Comparison of ENCODE assay signal across 9 mouse cellular contexts in the genomic region with DNA sequence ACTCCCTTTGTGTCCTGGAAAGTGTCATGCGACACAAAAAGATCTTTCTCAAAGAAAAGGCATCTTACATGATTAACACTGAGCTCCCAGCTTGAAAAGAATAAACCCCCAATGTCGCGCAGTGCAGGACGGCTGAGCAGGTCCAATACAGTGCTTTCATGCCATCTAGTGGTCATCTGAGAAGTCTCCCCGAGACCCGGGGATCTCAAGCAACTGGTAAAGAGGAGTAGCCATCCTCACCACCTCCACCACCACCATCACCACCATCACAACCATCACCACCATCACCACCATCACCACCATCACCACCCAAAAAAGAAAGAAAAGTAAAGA.
DNase-seq lines count a peak whose midpoint lies in the region; ATAC-seq lines count a peak whose summit lies in the region.
"Had no signal": no experiment of that assay in that cellular context is flagged by ENCODE, and none has a peak within 500 bp of the region (broad histone marks: within the 10 kb centered on the region; RNA-seq: fewer than 3 reads in every experiment).

No protein-coding gene starts in this region.

- peak overlapping the region; percentile 53 for H3K9ac ChIP-seq in forebrain, embryonic 15.5 days (replicated peaks)
- no peak overlapping the region for H3K9ac ChIP-seq in hindbrain, embryonic 12.5 days

- peak overlapping the region; percentile 40 for H3K4me2 ChIP-seq in forebrain, embryonic 15.5 days (replicated peaks)
- H3K4me2 ChIP-seq in hindbrain, embryonic 12.5 days (replicated peaks), result peak overlapping the region; percentile 29

- no peaks in the 10 kb centered on the region for H3K27me3 ChIP-seq in forebrain, embryonic 15.5 days
- no peaks in the 10 kb centered on the region for H3K27me3 ChIP-seq in hindbrain, embryonic 12.5 days

- DNase-seq in MN1 (ENCODE audit: low spot score), result peak; percentile 55
- peak; percentile 82 to 89 for DNase-seq in layer of hippocampus, postnatal 10 days (ENCODE audit: low spot score in 2 of 2)
- peak; percentile 59 for DNase-seq in lung, postnatal 14 days
- DNase-seq in right cerebral cortex, adult 2 months (ENCODE audit: low spot score in 2 of 2), result peak; percentile 93 to 94

- no peaks in the 10 kb centered on the region for H3K36me3 ChIP-seq in forebrain, embryonic 15.5 days
- H3K36me3 ChIP-seq in hindbrain, embryonic 12.5 days, result no peaks in the 10 kb centered on the region

- no peaks in the 10 kb centered on the region for H3K9me3 ChIP-seq in forebrain, embryonic 15.5 days
- H3K9me3 ChIP-seq in hindbrain, embryonic 12.5 days (replicated peaks), result no peaks in the 10 kb centered on the region

- peak overlapping the region; percentile 95 for H3K27ac ChIP-seq in forebrain, embryonic 15.5 days (replicated peaks)
- peak overlapping the region; percentile 71; the same call in 1 of the 2 replicates for H3K27ac ChIP-seq in hindbrain, embryonic 12.5 days

- peak overlapping the region; percentile 12 for H3K4me3 ChIP-seq in forebrain, embryonic 15.5 days
- no peak overlapping the region for H3K4me3 ChIP-seq in hindbrain, embryonic 12.5 days
- H3K4me3 ChIP-seq: myocyte had no signal

- peak; percentile 95 for ATAC-seq in cerebellum, adult (ENCODE audit: insufficient number of reproducible peaks, low FRiP score, low TSS enrichment)
- ATAC-seq in forebrain, embryonic 15.5 days (replicated peaks), result peak; percentile 96
- peak; percentile 97 for ATAC-seq in hindbrain, embryonic 12.5 days (ENCODE audit: low FRiP score)
- no peak for ATAC-seq in monocyte, adult 5-6 weeks (replicated peaks; ENCODE audit: insufficient number of reproducible peaks, low FRiP score, low TSS enrichment, poor library complexity, severe bottlenecking)

- under 1% methylated on average over 6 of the region's 6 CpGs for WGBS in forebrain, embryonic 15.5 days
- under 1% methylated on average over 6 of the region's 6 CpGs for WGBS in hindbrain, embryonic 12.5 days

- H3K4me1 ChIP-seq in forebrain, embryonic 15.5 days, result peaks cover 40% of the 10 kb centered on the region
- 0 out of 2 replicates have a peak, but pooled peaks cover 6% of the 10 kb centered on the region for H3K4me1 ChIP-seq in hindbrain, embryonic 12.5 days
